Mouse (Mus musculus) liver, postnatal 0 days (tissue): ENCODE results near the gene Itgam.

Experiments used
- CTCF ChIP-seq: sonication (generic); IDR thresholded peaks from 2 replicates; pipeline ENCODE4 v1.5.1; 2016; ENCODE audit warnings: antibody characterized with exemption, low read depth
- EP300 ChIP-seq: IDR thresholded peaks from 2 replicates; pipeline ENCODE4 v1.6.1; 2016; ENCODE audit warnings: antibody characterized with exemption, low read depth, mild to moderate bottlenecking

DNA sequence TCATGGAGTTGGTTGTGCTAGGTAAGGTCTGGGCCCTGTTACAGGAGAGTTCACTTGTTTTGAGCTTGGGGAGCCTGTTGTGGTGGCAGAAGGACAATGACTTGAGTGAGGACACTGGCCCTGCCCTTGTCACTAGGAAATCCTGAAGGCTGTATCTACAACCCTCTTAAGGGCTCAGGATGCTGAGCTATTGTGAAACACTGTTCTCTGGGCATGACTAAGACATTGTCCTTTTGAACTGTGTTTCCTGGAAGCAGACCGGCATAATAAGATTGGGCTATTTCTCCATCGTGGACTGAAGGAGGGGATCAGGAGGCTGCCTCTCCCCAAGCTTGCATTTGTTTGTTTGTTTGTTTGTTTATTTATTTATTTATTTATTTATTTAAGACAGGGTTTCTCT lies 43.3 kb upstream of the Itgam start:
- TF ChIP-seq CTCF (no peak), EP300 (no peak)
